Mouse (Mus musculus) urinary bladder, postnatal 36 days (tissue): ENCODE data around the gene Cyp11a1.

ENCODE experiments used
- DNase-seq, 2 experiments: peaks; one replicate each; pipeline ENCODE4 v3.0.0; 2022; ENCODE audit warnings: low spot score in 2 of 2, mixed read lengths in 1 of 2

Cyp11a1 gene

GRCm38 (mm10) chr9:58044828-58045227 is 38.6 kb downstream of the Cyp11a1 start:
- DNase-seq: no peak

- DNase-seq: no peak
Measured at GRCm38 (mm10) chr9:58045646-58046045, 39.4 kb downstream of the Cyp11a1 start.

DNA sequence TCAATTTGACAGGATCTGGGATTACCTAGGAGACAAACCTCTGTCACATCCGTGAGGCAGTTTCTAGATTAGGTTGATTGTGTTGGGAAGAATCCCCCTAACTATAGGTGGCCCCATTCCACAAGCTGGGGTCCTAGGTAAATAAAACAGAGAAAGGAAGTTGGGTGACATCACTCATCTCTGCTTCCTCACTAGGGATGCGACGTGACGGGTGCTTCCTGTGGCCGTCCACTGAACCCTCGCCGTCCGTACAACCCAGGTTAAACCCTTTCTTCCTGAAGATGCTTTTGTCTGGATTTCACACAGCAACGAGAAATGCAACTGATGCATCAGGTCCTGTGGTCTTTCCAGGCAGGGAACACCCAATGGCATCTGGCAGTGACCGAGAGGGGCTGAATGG is 40.9 kb downstream of the Cyp11a1 start:
- no peak for DNase-seq

- no peak for DNase-seq
Measured at GRCm38 (mm10) chr9:58048621-58049020, 42.4 kb downstream of the Cyp11a1 start.

- DNase-seq: no peak
Measured at GRCm38 (mm10) chr9:58049186-58049585, 43.0 kb downstream of the Cyp11a1 start.

DNA sequence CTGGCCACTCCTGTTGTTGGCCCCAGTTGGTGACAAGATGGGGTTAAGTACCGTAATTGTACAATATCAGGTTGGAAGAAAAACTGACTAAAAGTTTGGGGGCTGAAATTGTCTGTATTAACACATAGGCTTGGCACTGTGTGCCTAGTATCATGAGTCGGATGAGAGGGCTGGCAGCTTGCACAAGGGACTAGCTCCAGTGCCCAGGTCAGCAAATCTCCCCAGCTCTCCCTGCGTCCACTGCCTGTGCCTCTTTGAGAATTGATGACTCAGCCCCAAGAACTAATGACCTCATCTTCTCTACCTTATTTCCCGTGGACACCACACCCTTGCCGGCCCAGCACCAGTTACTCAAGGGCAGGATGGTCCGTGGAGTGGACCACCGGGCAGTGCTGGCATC is 43.6 kb downstream of the Cyp11a1 start:
- DNase-seq: no peak

- DNase-seq: no peak
Measured at GRCm38 (mm10) chr9:58051937-58052336, 45.7 kb downstream of the Cyp11a1 start.

DNA sequence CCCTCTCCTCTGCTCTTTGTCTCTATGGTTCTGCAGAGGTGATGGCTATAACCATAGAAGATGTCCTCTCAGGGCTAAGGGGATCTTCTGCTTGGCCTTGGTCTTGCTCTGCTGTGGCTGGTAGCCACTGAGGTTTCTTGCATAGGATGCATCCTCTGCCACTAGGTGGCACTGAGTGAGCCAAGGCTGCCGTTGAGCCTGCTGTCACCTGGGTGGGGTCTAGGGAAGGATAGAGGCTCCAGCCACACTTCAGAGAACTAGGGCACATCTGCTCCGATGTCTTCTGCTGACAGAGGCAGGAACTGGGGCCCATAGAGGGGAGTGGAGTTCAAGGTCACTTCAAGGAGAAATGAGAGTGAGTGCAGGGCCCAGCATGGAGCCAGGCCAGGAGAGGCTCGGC is 46.9 kb downstream of the Cyp11a1 start:
- DNase-seq: peak in 1 of 2 experiments; percentile 22

DNA sequence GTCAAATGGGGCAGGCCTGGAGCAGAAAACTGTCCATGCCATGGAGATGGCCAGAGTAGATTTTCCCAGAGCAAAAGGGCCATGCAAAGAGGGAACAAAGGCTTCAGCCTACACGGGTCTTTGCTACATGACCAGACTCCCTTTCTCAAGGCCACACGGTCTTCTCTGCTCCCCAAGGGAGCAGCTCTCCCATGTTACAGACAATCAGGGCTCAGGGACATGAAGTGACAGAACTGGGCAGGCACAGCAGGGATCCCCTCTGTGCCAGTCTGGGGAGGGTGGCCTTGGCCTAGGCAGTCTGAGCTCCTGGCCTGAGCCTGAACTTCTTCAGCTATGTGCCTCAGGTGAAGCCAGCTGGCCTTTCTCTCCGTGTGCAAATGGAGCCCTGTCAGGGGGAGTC is 47.3 kb downstream of the Cyp11a1 start:
- DNase-seq: no peak

DNA sequence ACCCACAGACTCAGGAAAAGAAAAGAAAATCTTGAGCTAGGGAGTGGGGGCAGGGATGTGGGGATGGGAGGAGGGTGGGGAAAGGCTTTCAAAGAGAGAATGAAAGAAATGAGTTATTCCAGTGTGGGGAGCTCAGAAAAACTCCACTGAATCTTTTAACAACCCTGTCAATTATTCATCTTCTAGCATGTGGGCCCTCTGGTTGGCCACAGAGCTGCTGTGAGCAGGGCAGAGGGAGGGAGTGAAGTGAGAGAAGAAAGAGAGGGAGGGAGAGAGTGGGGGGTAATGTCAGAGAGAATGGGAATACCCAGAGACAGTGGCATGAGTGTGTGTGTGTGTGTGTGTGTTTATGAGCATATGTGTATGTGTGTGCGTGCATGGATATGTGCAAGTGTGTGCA is 47.8 kb downstream of the Cyp11a1 start:
- no peak for DNase-seq

- no peak for DNase-seq
Measured at GRCm38 (mm10) chr9:58055666-58056065, 49.5 kb downstream of the Cyp11a1 start.

DNA sequence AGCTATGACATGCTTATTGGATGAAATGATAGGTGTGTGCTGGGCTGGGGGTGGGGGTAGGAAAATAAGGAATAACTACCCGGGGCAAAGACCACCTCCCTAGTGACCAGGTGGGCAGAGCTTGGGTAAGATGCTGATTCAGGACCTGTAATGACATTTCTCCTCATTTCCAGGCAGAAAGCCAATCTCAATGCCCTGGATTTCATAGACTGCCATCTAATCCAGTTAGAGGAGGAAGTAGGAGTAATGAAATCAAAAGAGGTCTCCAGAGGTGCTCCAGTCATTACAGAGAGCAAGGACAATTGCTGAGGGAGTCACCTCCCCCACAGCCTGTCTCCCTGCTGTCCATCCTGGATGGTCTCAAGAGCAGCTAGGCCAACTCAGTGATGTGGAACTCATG is 53.7 kb downstream of the Cyp11a1 start:
- DNase-seq: no peak

- DNase-seq: peak; percentile 20 to 35
Measured at GRCm38 (mm10) chr9:58060677-58061667, 54.8 kb downstream of the Cyp11a1 start.

- DNase-seq: no peak
Measured at GRCm38 (mm10) chr9:58063531-58063930, 57.3 kb downstream of the Cyp11a1 start, which contains the start of gene Stra6. Gene Stra6, plus strand, starts transcription at chr9:58063788.

DNA sequence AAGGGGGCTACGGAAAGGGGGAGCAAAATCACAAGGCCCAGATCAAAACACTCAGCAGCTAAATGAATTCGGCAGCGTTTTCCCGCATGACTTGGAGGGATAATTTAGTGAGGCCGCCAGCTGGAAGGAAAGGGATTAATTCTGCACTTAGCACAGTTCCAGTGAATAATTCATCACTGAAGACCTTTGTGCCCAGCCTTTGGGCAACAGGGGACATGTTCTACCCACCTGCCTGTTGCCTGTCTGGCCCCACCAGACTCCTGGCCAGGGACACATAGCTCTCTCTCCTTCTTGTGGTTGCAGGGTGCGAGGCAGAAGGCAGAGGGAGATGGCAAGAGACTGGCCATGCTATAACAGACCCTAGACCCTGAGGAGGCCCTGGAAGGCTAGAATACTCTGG is 59.3 kb downstream of the Cyp11a1 start:
- no peak for DNase-seq

DNA sequence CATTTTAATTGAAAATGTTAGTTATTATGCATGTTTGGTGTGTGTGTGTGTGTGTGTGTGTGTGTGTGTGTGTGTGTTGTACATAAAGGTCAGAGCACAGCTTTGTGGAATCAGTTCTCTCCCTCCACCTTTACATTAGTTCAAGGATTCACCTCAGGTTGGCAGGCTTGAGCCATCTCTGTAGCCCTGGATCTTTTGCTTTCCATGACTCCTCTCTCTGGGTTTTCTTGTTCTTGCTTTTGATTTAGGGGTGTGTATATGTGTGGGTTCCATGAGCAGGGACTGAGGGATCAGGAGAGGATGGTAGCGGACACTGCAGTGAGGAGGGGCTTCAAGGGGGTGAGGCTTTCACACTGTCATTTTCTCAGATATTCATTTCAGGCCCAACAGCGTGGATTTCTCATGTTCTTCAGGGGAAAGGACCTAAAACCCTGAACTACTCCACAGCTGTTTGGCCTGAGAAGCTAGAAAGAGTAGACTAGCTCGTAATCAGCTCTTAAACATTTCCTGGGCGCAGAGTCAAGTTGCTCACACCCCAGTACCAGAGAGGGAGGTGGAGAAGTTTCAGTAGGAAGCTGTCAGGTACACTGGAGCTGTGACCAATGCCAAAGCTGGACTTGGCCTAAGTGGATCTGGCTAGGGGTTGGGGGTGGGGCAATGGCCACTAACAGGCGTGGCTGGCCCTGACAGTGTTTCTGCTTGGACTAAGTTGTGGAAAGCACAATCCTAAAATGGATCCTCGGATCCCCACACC is 59.9 kb downstream of the Cyp11a1 start:
- DNase-seq: no peak

- no peak for DNase-seq
Measured at GRCm38 (mm10) chr9:58066731-58067095, 60.5 kb downstream of the Cyp11a1 start.

GRCm38 (mm10) chr9:58067546-58067945 is 61.3 kb downstream of the Cyp11a1 start:
- no peak for DNase-seq

GRCm38 (mm10) chr9:58074561-58074960 is 68.3 kb downstream of the Cyp11a1 start:
- no peak for DNase-seq
